ENCODE assay signal across 14 mouse cellular contexts in the genomic region with DNA sequence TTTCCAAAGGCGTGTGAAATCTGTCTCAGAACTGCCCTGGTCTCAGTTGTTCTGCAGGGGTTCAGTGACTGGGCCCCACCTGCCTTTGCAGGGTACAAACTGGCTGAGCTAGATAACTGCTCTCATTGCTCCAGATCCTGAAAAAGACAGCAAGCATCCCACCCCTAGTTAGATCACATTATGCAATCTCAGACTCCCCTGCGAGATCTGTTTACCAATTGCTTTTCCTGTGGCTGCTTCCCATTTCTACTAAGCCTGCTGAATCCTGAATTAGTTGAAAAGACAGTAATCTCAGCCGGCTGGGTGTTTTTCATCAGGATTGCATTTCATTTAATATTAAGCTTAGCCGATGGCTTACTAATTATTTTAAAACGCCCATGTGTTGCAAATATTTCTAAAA.
A peak's percentile ranks its signal among the peaks of the same experiment; 100 is the strongest.
DNase-seq lines count a peak whose midpoint lies in the region; ATAC-seq lines count a peak whose summit lies in the region.
"Had no signal": no experiment of that assay in that cellular context is flagged by ENCODE, and none has a peak within 500 bp of the region (broad histone marks: within the 10 kb centered on the region; RNA-seq: fewer than 3 reads in every experiment).

No protein-coding gene starts in this region.

- peak; percentile 7 for DNase-seq in right cerebral cortex, adult 18-20 months
- no peak for DNase-seq in right cerebral cortex, postnatal 25 days
- peak; percentile 29 for DNase-seq in telencephalon, adult 2 months (ENCODE audit: low read depth, low spot score)
- no peak for DNase-seq in spleen, adult 18-20 months
- no peak for DNase-seq in cerebellum, postnatal 36 days
- DNase-seq: adrenal gland, adult 2 months; cerebellum, adult 2 months; lung, embryonic 14.5 days had no signal

- H3K27me3 ChIP-seq in hindbrain, embryonic 13.5 days, result no peaks in the 10 kb centered on the region
- no peaks in the 10 kb centered on the region for H3K27me3 ChIP-seq in hindbrain, embryonic 12.5 days
- 0 out of 2 replicates have a peak, but pooled peaks cover 3% of the 10 kb centered on the region for H3K27me3 ChIP-seq in embryonic facial prominence, embryonic 15.5 days
- H3K27me3 ChIP-seq: limb, embryonic 15.5 days had no signal

- no peak for ATAC-seq in hindbrain, embryonic 13.5 days (ENCODE audit: low FRiP score)
- no peak for ATAC-seq in hindbrain, embryonic 12.5 days (ENCODE audit: low FRiP score)
- no peak for ATAC-seq in embryonic facial prominence, embryonic 15.5 days (ENCODE audit: insufficient number of reproducible peaks, low FRiP score, low TSS enrichment, low read depth)

- H3K4me3 ChIP-seq in hindbrain, embryonic 13.5 days, result no peak overlapping the region
- H3K4me3 ChIP-seq in hindbrain, embryonic 12.5 days, result no peak overlapping the region
- H3K4me3 ChIP-seq in embryonic facial prominence, embryonic 15.5 days (replicated peaks), result no peak overlapping the region
- H3K4me3 ChIP-seq: erythroblast, embryonic 14.5 days; limb, embryonic 15.5 days; myocyte had no signal

- H3K9me3 ChIP-seq in hindbrain, embryonic 13.5 days, result no peaks in the 10 kb centered on the region
- no peaks in the 10 kb centered on the region for H3K9me3 ChIP-seq in hindbrain, embryonic 12.5 days (replicated peaks)
- no peaks in the 10 kb centered on the region for H3K9me3 ChIP-seq in embryonic facial prominence, embryonic 15.5 days (replicated peaks)
- H3K9me3 ChIP-seq: limb, embryonic 15.5 days had no signal

- H3K4me1 ChIP-seq in hindbrain, embryonic 13.5 days (replicated peaks), result peaks cover 19% of the 10 kb centered on the region
- peaks cover 10% of the 10 kb centered on the region; the same call in 1 of the 2 replicates for H3K4me1 ChIP-seq in hindbrain, embryonic 12.5 days
- H3K4me1 ChIP-seq in embryonic facial prominence, embryonic 15.5 days, result peaks cover 39% of the 10 kb centered on the region

- WGBS in hindbrain, embryonic 13.5 days, result 62% methylated on average over 5 of the region's 5 CpGs
- whole genome bisulfite sequencing in hindbrain, embryonic 12.5 days, result 67% methylated on average over 5 of the region's 5 CpGs
- 29% methylated on average over 5 of the region's 5 CpGs for WGBS in embryonic facial prominence, embryonic 15.5 days

- H3K27ac ChIP-seq in hindbrain, embryonic 13.5 days, result peak overlapping the region; percentile 44; the same call in 1 of the 2 replicates
- H3K27ac ChIP-seq in hindbrain, embryonic 12.5 days, result no peak overlapping the region
- H3K27ac ChIP-seq in embryonic facial prominence, embryonic 15.5 days (replicated peaks), result peak overlapping the region; percentile 61; the same call in 1 of the 2 replicates

- H3K36me3 ChIP-seq in hindbrain, embryonic 13.5 days, result no peaks in the 10 kb centered on the region
- no peaks in the 10 kb centered on the region for H3K36me3 ChIP-seq in hindbrain, embryonic 12.5 days
- no peaks in the 10 kb centered on the region for H3K36me3 ChIP-seq in embryonic facial prominence, embryonic 15.5 days
- H3K36me3 ChIP-seq: limb, embryonic 15.5 days had no signal

- H3K9ac ChIP-seq in hindbrain, embryonic 13.5 days, result no peak overlapping the region
- H3K9ac ChIP-seq in hindbrain, embryonic 12.5 days, result no peak overlapping the region
- no peak overlapping the region for H3K9ac ChIP-seq in embryonic facial prominence, embryonic 15.5 days
- H3K9ac ChIP-seq: limb, embryonic 15.5 days; lung, embryonic 14.5 days had no signal

- H3K4me2 ChIP-seq in hindbrain, embryonic 13.5 days, result no peak overlapping the region
- H3K4me2 ChIP-seq in hindbrain, embryonic 12.5 days (replicated peaks), result no peak overlapping the region
- no peak overlapping the region for H3K4me2 ChIP-seq in embryonic facial prominence, embryonic 15.5 days (replicated peaks)
- H3K4me2 ChIP-seq: limb, embryonic 15.5 days; lung, embryonic 14.5 days had no signal

Comparison
In these comparisons a context has a peak if more than half of its experiments do, and no peak if none do; other contexts are left out.
1. DNase-seq: peak in right cerebral cortex, adult 18-20 months (single experiment) and telencephalon, adult 2 months (single experiment); none in right cerebral cortex, postnatal 25 days (single experiment), spleen, adult 18-20 months (0 of 2) and cerebellum, postnatal 36 days (0 of 2).